Mouse (Mus musculus): ENCODE measurements around the gene Tbc1d25. TPM values are rescaled to one million over a fixed set of nuclear protein-coding genes. Genes with fewer than 3 reads are reported as not detected.

Tbc1d25 gene
- polyA plus RNA-seq (2015; fragmentation: Nextera tagmentation; extraction: Ambion mirVana): 12.6 and 14.9 TPM in 2 replicates

- Histone ChIP-seq H3K27ac (ENCODE audit: low read length) (no peak within 1 kb of the TSS), H3K4me3 (ENCODE audit: low read length) (peak within 1 kb of the TSS; percentile 71), H3K4me1 (ENCODE audit: insufficient read depth, low read length) (peaks cover 5% of the 10 kb centered on the region; the same call in 1 of the 2 replicates), H3K36me3 (ENCODE audit: insufficient read depth, low read length) (no peaks in the 10 kb centered on the region), H3K9me3 (ENCODE audit: low read length) (no peaks in the 10 kb centered on the region), H3K9ac (replicated peaks; ENCODE audit: low read length) (peak within 1 kb of the TSS; percentile 71), H3K4me2 (replicated peaks; ENCODE audit: low read depth, low read length) (peak within 1 kb of the TSS; percentile 60), H3K27me3 (ENCODE audit: insufficient read depth, low read length) (no peaks in the 10 kb centered on the region)
- peak; percentile 97 for ATAC-seq (ENCODE audit: low FRiP score, low TSS enrichment)
- WGBS: 14% methylated on average over 52 of the region's 56 CpGs
These were observed at the start of gene Tbc1d25 for GRCm38 (mm10) chrX:8175504-8176385. Gene Tbc1d25 (minus strand): TSS chrX:8176181.

- no peak overlapping the region for H3K4me2 ChIP-seq (replicated peaks; ENCODE audit: low read depth, low read length)
- H3K27ac ChIP-seq (ENCODE audit: low read length): no peak overlapping the region
- no peak overlapping the region for H3K4me3 ChIP-seq (ENCODE audit: low read length)
- H3K4me1 ChIP-seq (ENCODE audit: insufficient read depth, low read length): no peaks in the 10 kb centered on the region
- H3K9ac ChIP-seq (replicated peaks; ENCODE audit: low read length): no peak overlapping the region
- 88% methylated on average over 7 of the region's 7 CpGs for WGBS
- no peaks in the 10 kb centered on the region for H3K9me3 ChIP-seq (ENCODE audit: low read length)
- ATAC-seq (ENCODE audit: low FRiP score, low TSS enrichment): no peak
- H3K27me3 ChIP-seq (ENCODE audit: insufficient read depth, low read length): no peaks in the 10 kb centered on the region
- H3K36me3 ChIP-seq (ENCODE audit: insufficient read depth, low read length): no peaks in the 10 kb centered on the region
These were observed 47.5 kb upstream of the Tbc1d25 start for GRCm38 (mm10) chrX:8223473-8223872.

- Histone ChIP-seq H3K4me2 (replicated peaks; ENCODE audit: low read depth, low read length) (no peak overlapping the region), H3K36me3 (ENCODE audit: insufficient read depth, low read length) (no peaks in the 10 kb centered on the region), H3K27me3 (ENCODE audit: insufficient read depth, low read length) (no peaks in the 10 kb centered on the region), H3K9ac (replicated peaks; ENCODE audit: low read length) (no peak overlapping the region), H3K4me3 (ENCODE audit: low read length) (no peak overlapping the region), H3K27ac (ENCODE audit: low read length) (no peak overlapping the region), H3K9me3 (ENCODE audit: low read length) (no peaks in the 10 kb centered on the region), H3K4me1 (ENCODE audit: insufficient read depth, low read length) (no peaks in the 10 kb centered on the region)
- ATAC-seq (ENCODE audit: low FRiP score, low TSS enrichment): no peak
- WGBS: 58% methylated on average over 7 of the region's 7 CpGs
These were observed 46.9 kb upstream of the Tbc1d25 start for GRCm38 (mm10) chrX:8222678-8223421.

GRCm38 (mm10) chrX:8222296-8222677 is 46.3 kb upstream of the Tbc1d25 start:
- H3K9me3 ChIP-seq (ENCODE audit: low read length): no peaks in the 10 kb centered on the region
- 80% methylated on average over 3 of the region's 3 CpGs for WGBS
- H3K4me2 ChIP-seq (replicated peaks; ENCODE audit: low read depth, low read length): no peak overlapping the region
- H3K4me1 ChIP-seq (ENCODE audit: insufficient read depth, low read length): no peaks in the 10 kb centered on the region
- H3K36me3 ChIP-seq (ENCODE audit: insufficient read depth, low read length): no peaks in the 10 kb centered on the region
- H3K27me3 ChIP-seq (ENCODE audit: insufficient read depth, low read length): no peaks in the 10 kb centered on the region
- no peak overlapping the region for H3K4me3 ChIP-seq (ENCODE audit: low read length)
- H3K27ac ChIP-seq (ENCODE audit: low read length): no peak overlapping the region
- ATAC-seq (ENCODE audit: low FRiP score, low TSS enrichment): no peak
- no peak overlapping the region for H3K9ac ChIP-seq (replicated peaks; ENCODE audit: low read length)

- H3K36me3 ChIP-seq (ENCODE audit: insufficient read depth, low read length): no peaks in the 10 kb centered on the region
- H3K9me3 ChIP-seq (ENCODE audit: low read length): no peaks in the 10 kb centered on the region
- H3K27me3 ChIP-seq (ENCODE audit: insufficient read depth, low read length): no peaks in the 10 kb centered on the region
- WGBS: 26% methylated on average over 8 of the region's 8 CpGs
- H3K4me1 ChIP-seq (ENCODE audit: insufficient read depth, low read length): no peaks in the 10 kb centered on the region
- H3K4me2 ChIP-seq (replicated peaks; ENCODE audit: low read depth, low read length): no peak overlapping the region
- no peak overlapping the region for H3K9ac ChIP-seq (replicated peaks; ENCODE audit: low read length)
- H3K27ac ChIP-seq (ENCODE audit: low read length): no peak overlapping the region
- H3K4me3 ChIP-seq (ENCODE audit: low read length): no peak overlapping the region
- ATAC-seq (ENCODE audit: low FRiP score, low TSS enrichment): no peak
These were observed 43.7 kb upstream of the Tbc1d25 start for GRCm38 (mm10) chrX:8219651-8220050.

- no peaks in the 10 kb centered on the region for H3K27me3 ChIP-seq (ENCODE audit: insufficient read depth, low read length)
- no peak overlapping the region for H3K27ac ChIP-seq (ENCODE audit: low read length)
- ATAC-seq (ENCODE audit: low FRiP score, low TSS enrichment): no peak
- H3K4me3 ChIP-seq (ENCODE audit: low read length): no peak overlapping the region
- no peaks in the 10 kb centered on the region for H3K36me3 ChIP-seq (ENCODE audit: insufficient read depth, low read length)
- 65% methylated on average over 2 of the region's 2 CpGs for WGBS
- H3K9me3 ChIP-seq (ENCODE audit: low read length): no peaks in the 10 kb centered on the region
- no peak overlapping the region for H3K4me2 ChIP-seq (replicated peaks; ENCODE audit: low read depth, low read length)
- H3K9ac ChIP-seq (replicated peaks; ENCODE audit: low read length): no peak overlapping the region
- no peaks in the 10 kb centered on the region for H3K4me1 ChIP-seq (ENCODE audit: insufficient read depth, low read length)
These were observed 42.1 kb upstream of the Tbc1d25 start for GRCm38 (mm10) chrX:8218114-8218513.

- Histone ChIP-seq H3K9ac (replicated peaks; ENCODE audit: low read length) (no peak overlapping the region), H3K27ac (ENCODE audit: low read length) (no peak overlapping the region), H3K27me3 (ENCODE audit: insufficient read depth, low read length) (no peaks in the 10 kb centered on the region), H3K4me2 (replicated peaks; ENCODE audit: low read depth, low read length) (no peak overlapping the region), H3K4me3 (ENCODE audit: low read length) (no peak overlapping the region), H3K36me3 (ENCODE audit: insufficient read depth, low read length) (no peaks in the 10 kb centered on the region), H3K9me3 (ENCODE audit: low read length) (no peaks in the 10 kb centered on the region), H3K4me1 (ENCODE audit: insufficient read depth, low read length) (no peaks in the 10 kb centered on the region)
- 46% methylated on average over 6 of the region's 6 CpGs for WGBS
- ATAC-seq (ENCODE audit: low FRiP score, low TSS enrichment): no peak
These were observed 41.4 kb upstream of the Tbc1d25 start for GRCm38 (mm10) chrX:8217383-8217782.

GRCm38 (mm10) chrX:8211490-8212207 is 35.7 kb upstream of the Tbc1d25 start:
- no peak for ATAC-seq (ENCODE audit: low FRiP score, low TSS enrichment)
- no peak overlapping the region for H3K4me2 ChIP-seq (replicated peaks; ENCODE audit: low read depth, low read length)
- H3K4me1 ChIP-seq (ENCODE audit: insufficient read depth, low read length): no peaks in the 10 kb centered on the region
- no peak overlapping the region for H3K4me3 ChIP-seq (ENCODE audit: low read length)
- WGBS: 77% methylated on average over 7 of the region's 7 CpGs
- no peaks in the 10 kb centered on the region for H3K36me3 ChIP-seq (ENCODE audit: insufficient read depth, low read length)
- no peaks in the 10 kb centered on the region for H3K27me3 ChIP-seq (ENCODE audit: insufficient read depth, low read length)
- H3K9me3 ChIP-seq (ENCODE audit: low read length): no peaks in the 10 kb centered on the region
- no peak overlapping the region for H3K27ac ChIP-seq (ENCODE audit: low read length)
- no peak overlapping the region for H3K9ac ChIP-seq (replicated peaks; ENCODE audit: low read length)

- H3K27ac ChIP-seq (ENCODE audit: low read length): no peak overlapping the region
- 74% methylated on average over 2 of the region's 2 CpGs for WGBS
- H3K4me2 ChIP-seq (replicated peaks; ENCODE audit: low read depth, low read length): no peak overlapping the region
- H3K9me3 ChIP-seq (ENCODE audit: low read length): no peaks in the 10 kb centered on the region
- H3K36me3 ChIP-seq (ENCODE audit: insufficient read depth, low read length): no peaks in the 10 kb centered on the region
- H3K27me3 ChIP-seq (ENCODE audit: insufficient read depth, low read length): no peaks in the 10 kb centered on the region
- no peak overlapping the region for H3K4me3 ChIP-seq (ENCODE audit: low read length)
- no peak overlapping the region for H3K9ac ChIP-seq (replicated peaks; ENCODE audit: low read length)
- ATAC-seq (ENCODE audit: low FRiP score, low TSS enrichment): no peak
- H3K4me1 ChIP-seq (ENCODE audit: insufficient read depth, low read length): no peaks in the 10 kb centered on the region
These were observed 33.7 kb upstream of the Tbc1d25 start for GRCm38 (mm10) chrX:8209720-8210119.

Data from kidney, embryonic 16.5 days (tissue).